Mouse (Mus musculus) neural tube, embryonic 13.5 days (tissue): Measurements from ENCODE around the gene E2f8. TPM values are rescaled to one million over a fixed set of nuclear protein-coding genes. Genes with fewer than 3 reads are reported as not detected.

Experiments used
- ATAC-seq: fragments of 200-750 bp; cut with Nextera tagmentation; 2 replicates; pipeline ENCODE4 v1.8.0; 2017; ENCODE audit warnings: low read depth, mild to moderate bottlenecking, moderate TSS enrichment, moderate library complexity
- H3K27ac ChIP-seq: fragments of 300-500 bp; sonication (generic); replicated peaks from 2 replicates; pipeline ENCODE4 v1.5.1; 2015; ENCODE audit warnings: moderate library complexity, mild to moderate bottlenecking, inconsistent platforms
- H3K27me3 ChIP-seq: fragments of 300-500 bp; sonication (generic); 2 replicates; pipeline ENCODE4 v1.6.1; 2015; ENCODE audit warnings: mild to moderate bottlenecking, inconsistent platforms
- H3K36me3 ChIP-seq: fragments of 300-500 bp; sonication (generic); 2 replicates; pipeline ENCODE4 v1.6.1; 2015; ENCODE audit warnings: mild to moderate bottlenecking, inconsistent platforms
- H3K4me1 ChIP-seq: fragments of 300-500 bp; sonication (generic); replicated peaks from 2 replicates; pipeline ENCODE4 v1.6.1; 2015; ENCODE audit warnings: inconsistent platforms
- H3K4me2 ChIP-seq: fragments of 300-500 bp; sonication (generic); 2 replicates; pipeline ENCODE4 v1.6.1; 2015; ENCODE audit warnings: inconsistent platforms, mild to moderate bottlenecking, moderate library complexity
- H3K4me3 ChIP-seq: fragments of 300-500 bp; sonication (generic); 2 replicates; pipeline ENCODE4 v1.5.1; 2015; ENCODE audit warnings: mild to moderate bottlenecking, inconsistent platforms
- H3K9ac ChIP-seq: fragments of 300-500 bp; sonication (generic); 2 replicates; pipeline ENCODE4 v1.6.1; 2015; ENCODE audit warnings: moderate library complexity, mild to moderate bottlenecking, inconsistent platforms
- H3K9me3 ChIP-seq: fragments of 300-500 bp; sonication (generic); 2 replicates; pipeline ENCODE4 v1.6.1; 2016; ENCODE audit warnings: inconsistent platforms
- WGBS: fragments of 180-500 bp; shearing (Covaris S2); methylation state at CpG from one replicate; pipeline ENCODE4 v1.1.7; 2015; 5-methylcytosine and 5-hydroxymethylcytosine counted together
- polyA plus RNA-seq: library from polyadenylated mRNA; unstranded; fragments of >200 nt; fragmentation: Nextera tagmentation; extraction: Ambion mirVana; gene quantifications from 2 replicates; pipeline ENCODE4 v1.2.1, GENCODE M21; 2015

Gene E2f8
- polyA plus RNA-seq, 1 experiment from 2014 or later, result 4.1 TPM

GRCm38 (mm10) chr7:48846755-48847154, 34.6 kb downstream of the E2f8 start:
- Histone ChIP-seq H3K4me3 (no peak overlapping the region), H3K36me3 (no peaks in the 10 kb centered on the region), H3K27me3 (peaks cover 67% of the 10 kb centered on the region), H3K9me3 (no peaks in the 10 kb centered on the region), H3K27ac (no peak overlapping the region), H3K4me2 (no peak overlapping the region), H3K4me1 (0 out of 2 replicates have a peak, but pooled peaks cover 4% of the 10 kb centered on the region), H3K9ac (no peak overlapping the region)
- WGBS, result 48% methylated on average over 6 of the region's 6 CpGs
- ATAC-seq, result no peak

DNA sequence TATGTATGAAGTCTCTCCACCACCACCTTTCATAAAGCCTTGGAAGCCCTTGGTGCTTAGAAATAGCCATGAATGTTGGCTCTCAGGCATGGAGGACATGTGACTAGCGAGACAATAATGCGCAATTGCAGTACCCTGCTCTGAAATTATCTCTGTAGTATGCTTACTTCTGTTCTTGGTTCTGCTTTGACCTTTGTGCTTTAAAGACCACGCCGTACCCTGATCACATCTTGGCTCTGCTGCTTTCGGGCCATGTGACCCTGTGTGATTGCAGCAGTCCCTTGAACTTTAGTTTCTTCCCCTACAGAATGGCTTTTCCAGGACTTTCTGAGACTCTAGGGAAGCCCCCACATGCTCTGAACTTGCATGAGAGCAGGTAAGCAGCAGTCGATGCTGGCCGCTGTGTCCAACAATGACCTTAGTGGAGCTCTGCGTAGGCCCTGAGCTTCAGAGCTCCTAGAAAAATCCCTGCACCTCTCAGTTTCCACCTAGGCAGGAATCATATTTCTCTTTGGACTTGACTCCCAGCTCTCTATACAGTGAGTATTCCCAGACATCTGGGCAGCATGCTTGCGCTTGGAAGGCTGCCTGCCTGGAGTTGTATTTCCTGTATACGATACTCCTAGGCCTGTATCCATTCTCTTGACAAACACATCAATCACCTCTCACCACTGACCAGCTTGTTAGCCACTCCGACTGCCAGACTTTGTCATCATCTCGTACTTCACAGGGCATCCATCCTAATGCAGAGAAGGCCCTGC, 36.0 kb downstream of the E2f8 start:
- H3K9ac ChIP-seq, result no peak overlapping the region
- ATAC-seq, result no peak
- H3K27me3 ChIP-seq, result peaks cover 81% of the 10 kb centered on the region
- no peaks in the 10 kb centered on the region for H3K36me3 ChIP-seq
- H3K4me3 ChIP-seq, result no peak overlapping the region
- 84% methylated on average over 12 of the region's 12 CpGs for WGBS
- H3K9me3 ChIP-seq, result no peaks in the 10 kb centered on the region
- H3K4me2 ChIP-seq, result no peak overlapping the region
- H3K4me1 ChIP-seq, result 0 out of 2 replicates have a peak, but pooled peaks cover 4% of the 10 kb centered on the region
- no peak overlapping the region for H3K27ac ChIP-seq

- Histone ChIP-seq H3K4me3 (no peak overlapping the region), H3K36me3 (no peaks in the 10 kb centered on the region), H3K9me3 (no peaks in the 10 kb centered on the region), H3K4me2 (no peak overlapping the region), H3K27me3 (peaks cover 95% of the 10 kb centered on the region), H3K4me1 (0 out of 2 replicates have a peak, but pooled peaks cover 4% of the 10 kb centered on the region), H3K27ac (no peak overlapping the region), H3K9ac (no peak overlapping the region)
- 95% methylated on average over 5 of the region's 5 CpGs for WGBS
- ATAC-seq, result no peak
Observed at GRCm38 (mm10) chr7:48843541-48843940, 37.9 kb downstream of the E2f8 start.

DNA sequence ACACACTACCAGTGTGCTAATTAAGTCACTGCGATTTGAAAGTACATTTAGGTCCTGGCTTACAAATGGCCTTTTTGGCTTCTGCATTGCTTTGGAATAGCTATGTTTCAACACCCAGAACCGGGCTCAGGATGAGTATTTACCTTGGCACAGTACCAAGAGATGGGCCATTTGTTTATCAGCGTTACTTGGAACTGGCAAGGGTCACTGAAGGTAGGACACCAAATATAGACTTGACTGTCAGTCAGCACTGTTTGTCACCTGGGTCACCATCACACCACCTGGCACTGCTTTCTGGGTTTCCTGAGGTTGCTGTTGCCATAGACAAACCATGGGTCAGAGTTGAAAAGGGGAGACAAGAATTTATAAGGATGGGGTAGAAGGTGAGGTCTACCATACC, 39.0 kb downstream of the E2f8 start:
- ATAC-seq, result no peak
- Histone ChIP-seq H3K4me1 (no peaks in the 10 kb centered on the region), H3K9ac (no peak overlapping the region), H3K27me3 (peaks cover 99% of the 10 kb centered on the region), H3K9me3 (no peaks in the 10 kb centered on the region), H3K4me3 (no peak overlapping the region), H3K27ac (no peak overlapping the region), H3K4me2 (no peak overlapping the region), H3K36me3 (no peaks in the 10 kb centered on the region)
- 76% methylated on average over 3 of the region's 3 CpGs for WGBS

GRCm38 (mm10) chr7:48841538-48841937, 39.9 kb downstream of the E2f8 start:
- H3K4me1 ChIP-seq, result no peaks in the 10 kb centered on the region
- no peak overlapping the region for H3K9ac ChIP-seq
- no peak overlapping the region for H3K27ac ChIP-seq
- ATAC-seq, result no peak
- H3K27me3 ChIP-seq, result peaks cover 99% of the 10 kb centered on the region
- H3K4me3 ChIP-seq, result no peak overlapping the region
- H3K9me3 ChIP-seq, result no peaks in the 10 kb centered on the region
- no peak overlapping the region for H3K4me2 ChIP-seq
- H3K36me3 ChIP-seq, result no peaks in the 10 kb centered on the region
- WGBS, result 58% methylated on average over 4 of the region's 4 CpGs

DNA sequence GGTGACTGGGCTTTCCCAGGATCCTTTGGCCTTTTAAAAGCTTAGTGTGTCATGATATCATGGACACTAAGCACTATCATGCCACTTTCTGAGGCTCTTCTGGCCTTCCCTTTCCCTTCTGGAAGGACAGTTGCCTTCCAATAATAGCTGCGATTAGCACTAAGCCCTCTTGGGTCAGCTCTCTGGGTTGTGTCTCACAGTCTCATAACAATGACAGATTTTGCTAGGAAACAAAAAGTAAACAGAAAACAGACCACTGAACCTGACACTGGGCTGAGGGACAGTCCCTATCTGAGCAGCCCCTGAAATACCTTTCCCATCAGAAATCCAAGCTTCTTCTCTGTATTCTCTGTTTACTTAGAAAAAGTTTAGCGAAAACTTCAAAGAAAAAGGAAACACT, 40.9 kb downstream of the E2f8 start:
- WGBS, result 88% methylated on average over 2 of the region's 2 CpGs
- H3K36me3 ChIP-seq, result no peaks in the 10 kb centered on the region
- H3K4me3 ChIP-seq, result no peak overlapping the region
- peaks cover 97% of the 10 kb centered on the region for H3K27me3 ChIP-seq
- H3K4me1 ChIP-seq, result peaks cover 1% of the 10 kb centered on the region
- H3K27ac ChIP-seq, result no peak overlapping the region
- no peak overlapping the region for H3K4me2 ChIP-seq
- ATAC-seq, result no peak
- H3K9ac ChIP-seq, result no peak overlapping the region
- H3K9me3 ChIP-seq, result no peaks in the 10 kb centered on the region

DNA sequence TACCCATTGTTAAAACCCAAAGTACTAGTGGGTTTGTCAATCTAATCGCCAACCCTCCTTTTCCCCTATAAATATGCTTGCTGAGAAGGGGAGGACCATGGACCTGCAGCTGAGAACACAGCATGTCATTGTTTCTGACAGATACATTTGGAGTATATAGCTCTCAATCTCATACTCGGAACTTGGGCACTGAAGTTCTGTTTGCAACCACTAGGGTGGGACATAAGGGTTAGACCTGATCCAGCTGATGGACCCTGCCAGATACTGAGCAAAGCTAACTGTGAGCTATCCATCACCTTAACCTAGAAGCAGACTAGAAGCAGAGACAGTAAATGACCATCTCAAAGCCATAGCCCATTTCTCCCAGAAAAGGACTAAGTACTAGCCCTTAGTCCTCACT, 43.0 kb downstream of the E2f8 start:
- Histone ChIP-seq H3K4me3 (no peak overlapping the region), H3K4me2 (no peak overlapping the region), H3K36me3 (no peaks in the 10 kb centered on the region), H3K27ac (no peak overlapping the region), H3K4me1 (peaks cover 16% of the 10 kb centered on the region), H3K27me3 (peaks cover 91% of the 10 kb centered on the region), H3K9ac (no peak overlapping the region), H3K9me3 (no peaks in the 10 kb centered on the region)
- no peak for ATAC-seq
- 62% methylated on average over 2 of the region's 2 CpGs for WGBS

GRCm38 (mm10) chr7:48836949-48837348, 44.4 kb downstream of the E2f8 start:
- Histone ChIP-seq H3K4me2 (no peak overlapping the region), H3K4me3 (no peak overlapping the region)
- 77% methylated on average over 6 of the region's 6 CpGs for WGBS

DNA sequence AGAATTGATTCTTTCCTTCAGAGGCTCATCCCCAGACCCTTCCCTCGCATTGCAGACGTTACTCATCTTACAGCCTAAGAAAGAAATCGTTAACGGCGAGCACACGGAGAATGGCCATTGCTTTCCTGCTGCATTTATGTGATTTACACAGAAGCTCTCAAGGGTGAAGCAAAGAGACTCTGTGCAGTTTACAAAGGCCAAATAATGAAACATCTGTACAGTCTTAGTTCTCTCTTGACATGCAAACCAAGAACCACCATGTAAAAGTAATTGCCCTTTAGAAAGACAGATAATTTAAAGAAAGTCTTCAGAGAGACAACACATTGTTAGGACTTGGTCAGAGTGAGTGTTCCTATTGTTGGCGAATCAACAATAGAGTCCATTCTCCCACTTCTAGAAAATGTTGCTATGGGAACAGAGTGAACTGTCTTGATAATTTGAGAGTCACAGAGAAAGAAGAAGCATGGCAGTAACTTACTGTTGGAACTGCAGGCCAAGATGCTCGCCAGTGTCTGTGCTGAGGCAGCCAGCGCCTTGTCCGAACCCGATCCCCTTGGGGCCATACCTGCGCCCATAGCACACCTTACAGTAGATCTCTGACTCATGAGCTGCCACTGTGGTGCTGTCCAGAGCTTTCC, 46.3 kb downstream of the E2f8 start:
- ATAC-seq, result peak; percentile 62
- no peaks in the 10 kb centered on the region for H3K36me3 ChIP-seq
- H3K4me3 ChIP-seq, result no peak overlapping the region
- H3K9me3 ChIP-seq, result no peaks in the 10 kb centered on the region
- H3K27ac ChIP-seq, result peak overlapping the region; percentile 52
- no peak overlapping the region for H3K9ac ChIP-seq
- peaks cover 16% of the 10 kb centered on the region for H3K4me1 ChIP-seq
- H3K4me2 ChIP-seq, result no peak overlapping the region
- 26% methylated on average over 12 of the region's 12 CpGs for WGBS
- H3K27me3 ChIP-seq, result peaks cover 90% of the 10 kb centered on the region

More at GRCm38 (mm10) chr7:48836949-48837348, 44.4 kb downstream of the E2f8 start:
- Histone ChIP-seq H3K36me3 (no peaks in the 10 kb centered on the region), H3K9ac (no peak overlapping the region), H3K4me1 (peaks cover 16% of the 10 kb centered on the region), H3K27ac (no peak overlapping the region), H3K9me3 (no peaks in the 10 kb centered on the region), H3K27me3 (peaks cover 91% of the 10 kb centered on the region)
- ATAC-seq, result no peak

DNA sequence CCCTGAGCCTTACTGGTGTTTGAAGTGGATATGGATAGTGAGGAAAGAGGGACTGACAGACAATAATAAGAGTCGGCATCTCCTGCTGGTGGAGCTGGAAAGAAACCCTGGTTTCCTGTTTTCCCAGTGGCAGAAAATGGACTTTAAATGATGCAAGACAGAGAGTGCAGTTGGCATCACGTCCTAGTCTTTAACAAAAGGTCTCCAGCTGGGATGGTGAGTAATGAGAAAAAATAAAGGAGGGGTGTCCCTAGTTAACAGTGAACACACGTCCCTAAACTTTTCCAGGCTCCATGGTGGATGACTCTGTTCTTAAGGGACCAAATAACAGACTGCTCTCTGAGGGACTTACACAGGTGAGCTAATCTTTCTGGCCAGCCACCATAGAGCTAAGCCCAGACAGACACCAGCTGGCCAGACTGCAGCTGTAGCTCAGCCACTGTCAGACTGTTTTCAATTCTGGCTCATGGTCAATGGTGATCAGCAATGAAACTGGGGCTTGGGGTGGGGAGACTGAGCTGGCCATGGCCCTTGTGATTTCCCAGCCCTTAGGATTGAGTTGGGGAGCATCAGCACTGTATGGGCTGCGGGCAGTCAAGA, 46.9 kb downstream of the E2f8 start:
- no peaks in the 10 kb centered on the region for H3K9me3 ChIP-seq
- peaks cover 16% of the 10 kb centered on the region for H3K4me1 ChIP-seq
- H3K9ac ChIP-seq, result no peak overlapping the region

DNA sequence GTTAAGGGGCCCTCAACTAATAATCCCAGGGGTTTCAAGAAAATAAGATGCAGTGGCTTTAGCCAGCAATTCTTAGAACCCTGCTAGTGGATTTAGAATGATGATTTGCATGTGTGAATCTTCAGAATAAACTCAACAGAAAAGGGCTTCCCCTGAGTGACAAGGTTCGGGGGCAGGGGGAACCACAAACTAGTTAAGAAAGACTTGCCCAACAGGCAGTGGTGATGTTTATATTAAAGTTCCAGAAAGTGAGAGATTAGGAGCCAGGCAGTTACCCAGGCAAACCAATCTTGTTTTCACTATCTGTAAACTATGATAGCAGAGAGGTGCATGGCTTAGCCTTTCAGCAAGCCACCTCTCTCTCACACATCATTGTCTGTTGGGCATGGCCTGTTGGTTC, 48.7 kb downstream of the E2f8 start:
- no peak for ATAC-seq
- Histone ChIP-seq H3K36me3 (peaks cover 5% of the 10 kb centered on the region), H3K27ac (no peak overlapping the region), H3K4me1 (peaks cover 16% of the 10 kb centered on the region), H3K9me3 (no peaks in the 10 kb centered on the region), H3K27me3 (peaks cover 89% of the 10 kb centered on the region), H3K4me3 (no peak overlapping the region), H3K4me2 (no peak overlapping the region), H3K9ac (no peak overlapping the region)
- 92% methylated on average over 1 of the region's 1 CpGs for WGBS

More for the DNA sequence above, 46.9 kb downstream of the E2f8 start:
- Histone ChIP-seq H3K27me3 (peaks cover 89% of the 10 kb centered on the region), H3K4me2 (no peak overlapping the region), H3K27ac (peak overlapping the region; percentile 52), H3K36me3 (no peaks in the 10 kb centered on the region), H3K4me3 (no peak overlapping the region)
- 26% methylated on average over 4 of the region's 4 CpGs for WGBS
- no peak for ATAC-seq

DNA sequence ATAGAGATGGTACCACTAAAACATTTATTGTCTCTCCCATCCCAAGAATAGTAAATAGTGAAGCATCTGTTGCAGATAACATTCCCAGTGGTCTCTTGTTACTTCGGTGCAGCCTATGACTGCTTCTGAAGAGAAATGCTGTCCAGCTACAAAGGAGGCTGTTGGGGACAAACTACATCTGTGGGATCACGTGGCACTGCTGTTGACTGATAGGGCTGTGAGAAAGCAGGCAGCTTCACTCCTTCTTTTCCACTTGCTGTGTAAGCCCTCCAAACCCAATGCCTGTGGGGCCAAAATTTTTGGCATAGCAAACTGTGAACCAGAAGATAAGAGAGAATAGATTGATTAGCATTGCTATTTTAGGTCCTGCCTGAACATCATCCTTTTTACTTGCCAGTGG, 51.0 kb downstream of the E2f8 start:
- no peaks in the 10 kb centered on the region for H3K9me3 ChIP-seq
- WGBS, result 53% methylated on average over 2 of the region's 2 CpGs
- ATAC-seq, result no peak
- H3K9ac ChIP-seq, result no peak overlapping the region
- H3K27me3 ChIP-seq, result peaks cover 80% of the 10 kb centered on the region
- H3K4me3 ChIP-seq, result no peak overlapping the region
- H3K4me1 ChIP-seq, result peaks cover 13% of the 10 kb centered on the region
- no peak overlapping the region for H3K4me2 ChIP-seq
- H3K27ac ChIP-seq, result no peak overlapping the region
- peaks cover 26% of the 10 kb centered on the region for H3K36me3 ChIP-seq
